Mouse (Mus musculus): ENCODE measurements around the gene Spry2. TPM values are rescaled to one million over a fixed set of nuclear protein-coding genes. Genes with fewer than 3 reads are reported as not detected.

Gene Spry2
- polyA plus RNA-seq (2012; rRNA removed) = 17.2 and 17.4 TPM in 2 replicates

GRCm38 (mm10) chr14:105896791-105897568 lies at the start of gene Spry2:
Gene Spry2 (minus strand): TSS chr14:105896819.

Other genes with a start within 250 kb of the Spry2 start
- gene Trim52, start 209.4 kb upstream of the Spry2 start, polyA plus RNA-seq (2012; rRNA removed) = not detected in 2 replicates